Mouse (Mus musculus) ES-Bruce4 (cell line): Measurements from ENCODE around the gene Anapc15-ps.

ENCODE experiments used
- CTCF ChIP-seq: IDR thresholded peaks from one replicate; pipeline ENCODE4 v1.8.1; 2011; ENCODE audit warnings: low read depth, low read length
- EP300 ChIP-seq: IDR thresholded peaks from 2 replicates; pipeline ENCODE4 v1.6.1; 2011; ENCODE audit warnings: low read depth, low read length; ENCODE audit not compliant: insufficient read depth
- POLR2A ChIP-seq: IDR thresholded peaks from one replicate; pipeline ENCODE4 v1.8.1; 2011; ENCODE audit warnings: low read length; ENCODE audit not compliant: insufficient read depth

DNA sequence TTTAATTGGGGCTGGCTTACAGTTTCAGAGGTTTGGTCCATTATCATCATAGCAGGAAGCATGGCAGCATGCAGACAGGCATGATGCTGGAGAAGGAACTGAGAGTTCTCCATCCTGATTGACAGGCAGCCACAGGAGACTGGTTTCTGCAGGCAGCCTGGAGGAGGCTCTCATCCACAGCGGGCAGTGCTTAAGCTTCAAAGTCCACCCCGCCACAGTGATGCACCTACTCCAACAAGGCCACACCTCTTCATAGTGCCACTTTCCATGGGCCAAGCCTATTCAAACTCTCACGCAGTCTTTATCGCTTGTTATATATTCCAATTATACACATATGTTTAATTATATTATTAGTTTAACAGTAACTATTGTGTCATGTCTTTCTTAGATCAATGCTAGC is 18.1 kb upstream of the Anapc15-ps start:
- TF ChIP-seq EP300 (no peak), POLR2A (no peak), CTCF (no peak)
